Mouse (Mus musculus) intestine, embryonic 15.5 days (tissue): ENCODE measurements around the gene Plekhh2. TPM values are rescaled to one million over a fixed set of nuclear protein-coding genes. Genes with fewer than 3 reads are reported as not detected.

Source experiments
- ATAC-seq: fragments of 200-750 bp; cut with Nextera tagmentation; 2 replicates; pipeline ENCODE4 v1.8.0; 2017; ENCODE audit warnings: moderate TSS enrichment, moderate library complexity
- H3K27ac ChIP-seq: fragments of 300-500 bp; sonication (generic); 2 replicates; pipeline ENCODE4 v1.5.1; 2015; ENCODE audit warnings: mild to moderate bottlenecking, inconsistent platforms
- H3K27me3 ChIP-seq: fragments of 300-500 bp; sonication (generic); replicated peaks from 2 replicates; pipeline ENCODE4 v1.6.1; 2015; ENCODE audit warnings: inconsistent platforms
- H3K36me3 ChIP-seq: fragments of 300-500 bp; sonication (generic); 2 replicates; pipeline ENCODE4 v1.6.1; 2015; ENCODE audit warnings: inconsistent platforms
- H3K4me1 ChIP-seq: fragments of 300-500 bp; sonication (generic); replicated peaks from 2 replicates; pipeline ENCODE4 v1.6.1; 2015; ENCODE audit warnings: inconsistent platforms
- H3K4me2 ChIP-seq: fragments of 300-500 bp; sonication (generic); replicated peaks from 2 replicates; pipeline ENCODE4 v1.6.1; 2015; ENCODE audit warnings: mild to moderate bottlenecking, inconsistent platforms
- H3K4me3 ChIP-seq: fragments of 300-500 bp; sonication (generic); replicated peaks from 2 replicates; pipeline ENCODE4 v1.5.1; 2015; ENCODE audit warnings: inconsistent platforms
- H3K9ac ChIP-seq: fragments of 300-500 bp; sonication (generic); 2 replicates; pipeline ENCODE4 v1.6.1; 2015; ENCODE audit warnings: inconsistent platforms
- H3K9me3 ChIP-seq: fragments of 300-500 bp; sonication (generic); 2 replicates; pipeline ENCODE4 v1.6.1; 2016; ENCODE audit warnings: inconsistent platforms
- WGBS: fragments of 180-500 bp; shearing (Covaris S2); methylation state at CpG from one replicate; pipeline ENCODE4 v1.1.7; 2015; 5-methylcytosine and 5-hydroxymethylcytosine counted together
- polyA plus RNA-seq: library from polyadenylated mRNA; unstranded; fragments of >200 nt; fragmentation: Nextera tagmentation; extraction: Ambion mirVana; gene quantifications from 2 replicates; pipeline ENCODE4 v1.2.1, GENCODE M21; 2015

Gene Plekhh2
- polyA plus RNA-seq, 1 experiment from 2014 or later, result 8.0 TPM

- no peak overlapping the region for H3K9ac ChIP-seq
- H3K9me3 ChIP-seq, result no peaks in the 10 kb centered on the region
- no peak overlapping the region for H3K27ac ChIP-seq
- no peak overlapping the region for H3K4me3 ChIP-seq
- 45% methylated on average over 3 of the region's 3 CpGs for WGBS
- ATAC-seq, result no peak
- H3K4me1 ChIP-seq, result peaks cover 12% of the 10 kb centered on the region; the same call in 1 of the 2 replicates
- H3K27me3 ChIP-seq, result no peaks in the 10 kb centered on the region
- H3K36me3 ChIP-seq, result no peaks in the 10 kb centered on the region
- H3K4me2 ChIP-seq, result no peak overlapping the region
These were observed 130.2 kb downstream of the Plekhh2 start for GRCm38 (mm10) chr17:84641893-84642292.

DNA sequence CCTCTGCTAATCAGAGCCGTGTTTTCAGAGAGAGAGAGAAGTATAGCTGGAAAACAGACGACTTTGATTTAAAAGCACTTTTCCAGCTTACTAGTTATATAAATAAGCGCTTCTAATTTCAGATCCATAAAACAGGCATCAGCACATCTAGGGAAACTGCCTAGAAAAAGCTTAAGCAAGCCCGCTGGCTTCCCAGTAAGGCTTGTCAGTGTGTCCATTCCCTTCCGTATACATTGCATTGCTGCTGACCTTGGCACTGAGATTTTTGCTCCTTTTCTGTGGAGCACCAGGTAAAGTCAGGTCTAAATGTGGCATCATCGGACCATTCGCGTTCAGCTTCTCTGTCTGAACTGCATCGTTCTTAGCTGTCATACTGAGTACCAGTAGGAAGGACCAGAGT, 130.6 kb downstream of the Plekhh2 start:
- Histone ChIP-seq H3K4me2 (no peak overlapping the region), H3K27me3 (no peaks in the 10 kb centered on the region), H3K9me3 (no peaks in the 10 kb centered on the region), H3K4me1 (peaks cover 12% of the 10 kb centered on the region; the same call in 1 of the 2 replicates), H3K4me3 (no peak overlapping the region), H3K9ac (no peak overlapping the region), H3K36me3 (no peaks in the 10 kb centered on the region), H3K27ac (no peak overlapping the region)
- no peak for ATAC-seq
- 71% methylated on average over 9 of the region's 9 CpGs for WGBS

DNA sequence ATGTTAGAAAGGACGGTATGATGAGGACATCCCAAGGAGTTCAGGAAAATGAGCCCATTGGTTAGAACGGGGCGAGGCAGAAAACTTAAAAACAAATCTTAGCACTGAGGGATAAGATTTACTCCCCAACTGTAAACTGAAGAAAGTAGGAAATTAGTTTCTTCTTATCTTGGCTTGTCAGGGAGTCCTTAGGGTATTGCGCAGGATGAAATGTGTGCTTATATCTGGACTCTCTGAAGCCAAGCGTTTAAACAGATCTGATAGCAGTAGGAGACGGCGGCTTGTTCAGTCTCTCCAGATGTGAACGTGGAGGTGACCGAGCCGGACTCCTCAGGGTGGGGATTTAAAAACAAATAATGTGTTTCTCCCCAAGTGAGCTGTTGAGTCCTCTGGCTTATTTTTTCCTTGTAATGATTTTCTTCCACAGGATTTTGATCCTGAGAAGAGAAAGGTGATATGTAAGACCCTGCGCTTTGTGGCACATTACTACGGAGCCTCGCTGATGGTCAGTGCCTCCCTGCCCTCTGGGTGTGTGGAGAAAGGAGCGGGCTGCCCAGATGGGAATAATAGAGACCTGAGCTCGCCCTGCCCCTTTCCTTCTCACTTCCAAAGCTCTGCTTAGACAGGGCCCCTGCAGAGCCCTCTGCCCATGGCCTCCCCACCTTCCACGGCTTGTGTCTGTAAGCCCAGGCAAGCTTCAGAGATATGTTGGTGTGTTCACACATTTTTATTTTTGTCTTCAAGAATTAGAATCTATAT, 132.8 kb downstream of the Plekhh2 start:
- peak; percentile 26; the same call in 1 of the 2 replicates for ATAC-seq
- WGBS, result 57% methylated on average over 16 of the region's 16 CpGs

DNA sequence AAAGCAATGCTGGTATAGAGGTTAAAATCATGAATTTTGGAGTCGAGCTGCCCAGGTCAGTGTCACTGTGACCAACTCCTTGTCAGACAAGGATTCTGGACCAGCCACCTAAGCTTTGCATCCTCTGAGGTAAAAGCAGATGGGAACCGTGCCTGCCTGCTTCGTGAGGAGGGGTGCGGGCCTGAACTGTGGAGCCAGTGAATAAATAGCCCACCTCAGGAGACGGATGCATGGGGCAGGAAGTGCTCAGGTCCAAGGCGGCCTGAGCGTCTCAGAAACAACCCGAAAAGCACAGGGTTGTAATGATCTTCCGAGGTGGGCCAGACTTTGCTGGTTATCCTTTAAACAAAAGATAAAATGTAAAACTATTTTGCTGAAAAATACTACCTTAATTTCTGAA, 133.4 kb downstream of the Plekhh2 start:
- ATAC-seq, result no peak

More for the DNA sequence above, 132.8 kb downstream of the Plekhh2 start:
- no peaks in the 10 kb centered on the region for H3K36me3 ChIP-seq
- H3K27me3 ChIP-seq, result no peaks in the 10 kb centered on the region
- peaks cover 8% of the 10 kb centered on the region; the same call in 1 of the 2 replicates for H3K4me1 ChIP-seq
- H3K9me3 ChIP-seq, result no peaks in the 10 kb centered on the region
- H3K27ac ChIP-seq, result no peak overlapping the region
- H3K9ac ChIP-seq, result no peak overlapping the region
- no peak overlapping the region for H3K4me2 ChIP-seq
- no peak overlapping the region for H3K4me3 ChIP-seq

GRCm38 (mm10) chr17:84645894-84646293, 134.2 kb downstream of the Plekhh2 start:
- no peaks in the 10 kb centered on the region for H3K36me3 ChIP-seq
- peaks cover 8% of the 10 kb centered on the region; the same call in 1 of the 2 replicates for H3K4me1 ChIP-seq
- no peak overlapping the region for H3K27ac ChIP-seq
- H3K4me2 ChIP-seq, result no peak overlapping the region
- no peak overlapping the region for H3K9ac ChIP-seq
- WGBS, result 14% methylated on average over 4 of the region's 7 CpGs
- H3K9me3 ChIP-seq, result no peaks in the 10 kb centered on the region
- H3K27me3 ChIP-seq, result no peaks in the 10 kb centered on the region
- H3K4me3 ChIP-seq, result no peak overlapping the region
- no peak for ATAC-seq

More for the DNA sequence above, 133.4 kb downstream of the Plekhh2 start:
- H3K27me3 ChIP-seq, result no peaks in the 10 kb centered on the region
- 41% methylated on average over 9 of the region's 9 CpGs for WGBS
- peaks cover 8% of the 10 kb centered on the region; the same call in 1 of the 2 replicates for H3K4me1 ChIP-seq
- H3K9ac ChIP-seq, result no peak overlapping the region
- H3K36me3 ChIP-seq, result no peaks in the 10 kb centered on the region
- no peak overlapping the region for H3K27ac ChIP-seq
- no peak overlapping the region for H3K4me3 ChIP-seq
- no peak overlapping the region for H3K4me2 ChIP-seq
- no peaks in the 10 kb centered on the region for H3K9me3 ChIP-seq

DNA sequence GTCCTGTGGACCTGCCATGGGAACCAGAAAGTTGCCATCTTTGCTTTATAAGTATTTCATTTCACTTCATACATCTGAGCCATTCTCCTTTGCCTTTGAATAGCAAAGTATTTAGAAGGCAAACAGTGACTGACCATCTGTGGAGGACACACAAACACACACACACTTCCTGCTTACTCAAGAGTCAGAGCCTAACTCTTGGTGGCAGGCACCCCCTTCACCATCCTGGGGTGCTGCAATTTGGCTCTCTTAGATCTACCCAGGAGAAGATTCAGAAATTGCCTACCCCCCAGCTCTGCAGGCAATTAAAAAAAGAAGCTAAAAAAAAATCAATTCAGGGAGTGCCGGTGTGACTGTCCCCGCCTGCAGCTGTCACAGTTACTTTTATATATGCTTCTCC, 134.8 kb downstream of the Plekhh2 start:
- Histone ChIP-seq H3K4me1 (peaks cover 8% of the 10 kb centered on the region; the same call in 1 of the 2 replicates), H3K4me2 (no peak overlapping the region), H3K27me3 (no peaks in the 10 kb centered on the region), H3K9me3 (no peaks in the 10 kb centered on the region), H3K9ac (no peak overlapping the region), H3K36me3 (no peaks in the 10 kb centered on the region), H3K27ac (no peak overlapping the region), H3K4me3 (no peak overlapping the region)
- ATAC-seq, result no peak
- 59% methylated on average over 2 of the region's 2 CpGs for WGBS

DNA sequence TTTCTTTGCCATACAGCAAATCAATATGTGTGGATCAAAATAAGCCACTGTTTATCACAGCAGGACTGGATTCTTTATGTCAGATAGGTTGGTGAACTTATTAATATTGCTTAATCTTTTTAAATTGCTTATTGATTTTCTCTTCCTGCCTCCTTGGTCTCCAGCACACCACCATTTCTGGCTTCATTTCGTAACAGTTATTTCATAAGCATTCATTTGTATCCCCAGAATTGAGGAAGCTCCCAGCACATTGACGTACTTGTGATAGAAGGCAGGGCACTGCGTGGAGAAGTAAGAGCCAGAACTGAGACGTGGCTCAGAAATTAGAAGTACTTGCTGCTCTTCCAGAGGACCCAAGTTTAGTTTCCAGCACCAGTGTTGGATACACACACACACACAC, 135.9 kb downstream of the Plekhh2 start:
- no peaks in the 10 kb centered on the region for H3K9me3 ChIP-seq
- H3K4me1 ChIP-seq, result peaks cover 5% of the 10 kb centered on the region; the same call in 1 of the 2 replicates
- no peak overlapping the region for H3K9ac ChIP-seq
- ATAC-seq, result no peak
- no peaks in the 10 kb centered on the region for H3K27me3 ChIP-seq
- no peak overlapping the region for H3K4me2 ChIP-seq
- 80% methylated on average over 4 of the region's 4 CpGs for WGBS
- no peaks in the 10 kb centered on the region for H3K36me3 ChIP-seq
- no peak overlapping the region for H3K4me3 ChIP-seq
- no peak overlapping the region for H3K27ac ChIP-seq

DNA sequence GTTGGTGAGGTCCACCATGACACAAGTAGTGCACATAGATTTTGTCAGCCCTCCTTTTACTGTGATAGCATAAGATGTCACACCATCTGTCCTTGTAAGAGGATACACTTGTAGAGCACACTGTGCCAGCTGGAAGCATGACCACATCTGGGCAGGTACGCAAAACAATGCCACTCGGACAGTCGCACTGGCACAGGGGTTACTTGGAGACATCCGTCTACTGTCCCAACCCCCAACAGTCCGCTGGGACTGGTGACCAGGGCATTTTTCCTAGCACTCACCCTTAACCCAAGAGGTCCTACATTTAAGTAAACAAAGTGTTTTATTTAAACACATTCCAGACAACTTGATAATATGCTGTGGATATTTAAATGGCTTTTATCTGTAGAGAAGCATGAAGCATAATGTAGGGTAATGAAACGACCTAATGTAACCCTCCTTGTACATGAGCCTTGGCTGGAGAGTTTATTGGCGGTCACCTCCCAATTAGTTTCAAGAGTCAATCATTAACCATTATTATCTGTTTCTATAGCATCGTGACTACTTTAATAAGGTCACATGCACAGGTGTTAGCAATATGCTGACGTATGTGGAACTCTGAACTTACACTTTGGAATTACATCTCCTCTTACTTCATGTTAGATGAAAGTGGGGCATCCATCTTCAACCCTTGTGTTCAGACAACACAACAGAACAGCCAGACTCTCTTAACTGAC, 138.8 kb downstream of the Plekhh2 start:
- WGBS, result 70% methylated on average over 9 of the region's 9 CpGs
- Histone ChIP-seq H3K4me1 (peaks cover 5% of the 10 kb centered on the region; the same call in 1 of the 2 replicates), H3K4me2 (no peak overlapping the region), H3K27me3 (no peaks in the 10 kb centered on the region), H3K4me3 (no peak overlapping the region), H3K36me3 (no peaks in the 10 kb centered on the region), H3K9me3 (no peaks in the 10 kb centered on the region), H3K27ac (no peak overlapping the region), H3K9ac (no peak overlapping the region)
- peak; percentile 89 for ATAC-seq

- 84% methylated on average over 9 of the region's 9 CpGs for WGBS
- H3K27me3 ChIP-seq, result no peaks in the 10 kb centered on the region
These were observed 141.8 kb downstream of the Plekhh2 start for GRCm38 (mm10) chr17:84653544-84653943.

GRCm38 (mm10) chr17:84656205-84656604, 144.5 kb downstream of the Plekhh2 start:
- Histone ChIP-seq H3K4me3 (no peak overlapping the region), H3K4me2 (no peak overlapping the region), H3K27me3 (no peaks in the 10 kb centered on the region), H3K9ac (no peak overlapping the region), H3K4me1 (peaks cover 6% of the 10 kb centered on the region; the same call in 1 of the 2 replicates), H3K36me3 (no peaks in the 10 kb centered on the region), H3K9me3 (no peaks in the 10 kb centered on the region), H3K27ac (no peak overlapping the region)
- WGBS, result 65% methylated on average over 5 of the region's 5 CpGs
- ATAC-seq, result no peak

More at GRCm38 (mm10) chr17:84653544-84653943, 141.8 kb downstream of the Plekhh2 start:
- H3K9me3 ChIP-seq, result no peaks in the 10 kb centered on the region
- H3K4me2 ChIP-seq, result no peak overlapping the region
- H3K9ac ChIP-seq, result no peak overlapping the region
- H3K27ac ChIP-seq, result no peak overlapping the region
- no peak overlapping the region for H3K4me3 ChIP-seq
- H3K4me1 ChIP-seq, result peaks cover 5% of the 10 kb centered on the region; the same call in 1 of the 2 replicates
- no peak for ATAC-seq
- H3K36me3 ChIP-seq, result no peaks in the 10 kb centered on the region

GRCm38 (mm10) chr17:84656653-84657421, 145.1 kb downstream of the Plekhh2 start:
- Histone ChIP-seq H3K4me2 (no peak overlapping the region), H3K4me1 (peaks cover 9% of the 10 kb centered on the region), H3K9ac (no peak overlapping the region), H3K27ac (no peak overlapping the region), H3K27me3 (no peaks in the 10 kb centered on the region), H3K9me3 (no peaks in the 10 kb centered on the region), H3K4me3 (no peak overlapping the region), H3K36me3 (no peaks in the 10 kb centered on the region)
- ATAC-seq, result no peak
- 49% methylated on average over 18 of the region's 19 CpGs for WGBS

DNA sequence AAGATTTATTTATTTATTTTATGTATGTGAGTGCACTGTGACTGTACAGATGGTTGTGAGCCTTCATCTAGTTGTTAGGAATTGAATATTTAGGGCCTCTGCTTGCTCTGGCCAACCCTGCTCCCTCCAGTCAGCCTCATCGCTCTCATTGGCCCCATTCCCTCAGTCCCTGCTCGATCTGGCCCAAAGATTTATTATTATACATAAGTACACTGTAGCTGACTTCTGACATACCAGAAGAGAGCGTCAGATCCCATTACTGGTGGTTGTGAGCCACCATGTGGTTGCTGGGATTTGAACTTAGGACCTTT, 145.7 kb downstream of the Plekhh2 start:
- 54% methylated on average over 3 of the region's 3 CpGs for WGBS
- no peaks in the 10 kb centered on the region for H3K36me3 ChIP-seq

More for the DNA sequence above, 145.7 kb downstream of the Plekhh2 start:
- no peak for ATAC-seq
- H3K4me1 ChIP-seq, result peaks cover 14% of the 10 kb centered on the region
- no peak overlapping the region for H3K27ac ChIP-seq
- H3K9me3 ChIP-seq, result no peaks in the 10 kb centered on the region
- no peaks in the 10 kb centered on the region for H3K27me3 ChIP-seq
- no peak overlapping the region for H3K9ac ChIP-seq
- no peak overlapping the region for H3K4me2 ChIP-seq
- H3K4me3 ChIP-seq, result no peak overlapping the region
